Mouse (Mus musculus) CH12.LX (cell line): ENCODE results near the gene Pitpnm2. TPM values are rescaled to one million over a fixed set of nuclear protein-coding genes. Genes with fewer than 3 reads are reported as not detected.
A peak's percentile ranks its signal among the peaks of the same experiment; 100 is the strongest.

Experiments
- DNase-seq: peaks from one replicate; pipeline ENCODE4 v3.0.0-alpha.2; 2013; ENCODE audit errors: extremely low read depth
- H3K27ac ChIP-seq: 2 replicates; pipeline ENCODE4 v1.5.1; 2012; ENCODE audit warnings: low read depth, mild to moderate bottlenecking, control low read depth, moderate library complexity; ENCODE audit not compliant: insufficient read depth
- H3K27me3 ChIP-seq: replicated peaks from 2 replicates; pipeline ENCODE3; 2012; ENCODE audit warnings: inconsistent platforms
- H3K36me3 ChIP-seq, 2 experiments: replicated peaks in 1 of 2; 2 replicates each; pipeline versions ENCODE3 to v1.6.1; 2012; ENCODE audit warnings: inconsistent platforms in 1 of 2, low read length in 1 of 2, mild to moderate bottlenecking in 1 of 2, mixed read lengths in 1 of 2, moderate library complexity in 1 of 2; ENCODE audit not compliant: control insufficient read depth in 1 of 2, insufficient read depth in 1 of 2
- H3K4me1 ChIP-seq, 2 experiments: 2 replicates each; pipeline ENCODE4 v1.6.1; 2012; ENCODE audit warnings: inconsistent platforms in 1 of 2, moderate library complexity in 1 of 2; ENCODE audit not compliant: insufficient read depth in 2 of 2, control insufficient read depth in 1 of 2
- H3K4me2 ChIP-seq: 2 replicates; pipeline ENCODE4 v1.6.1; 2012; ENCODE audit warnings: low read depth, mild to moderate bottlenecking, control low read depth; ENCODE audit not compliant: poor library complexity, insufficient read depth, severe bottlenecking
- H3K4me3 ChIP-seq, 3 experiments: fragments of 150-350 bp in 1 of 3; sonication (generic) in 1 of 3; replicated peaks in 1 of 3; 2 replicates each; pipeline versions ENCODE3 to v1.5.1; 2011 to 2012; ENCODE audit warnings: low read depth in 2 of 3, low read length in 2 of 3, mild to moderate bottlenecking in 2 of 3, moderate library complexity in 2 of 3, control low read depth in 1 of 3, improper control_type of control experiment in 1 of 3, inconsistent platforms in 1 of 3, mixed read lengths in 1 of 3; ENCODE audit not compliant: poor library complexity in 1 of 3
- H3K79me2 ChIP-seq: replicated peaks from 2 replicates; pipeline ENCODE4 v1.6.1; 2012; ENCODE audit warnings: mild to moderate bottlenecking, moderate library complexity; ENCODE audit not compliant: control insufficient read depth, poor library complexity, insufficient read depth, severe bottlenecking; ENCODE audit errors: extremely low read depth
- H3K9ac ChIP-seq: 2 replicates; pipeline ENCODE4 v1.6.1; 2012; ENCODE audit warnings: low read depth, mild to moderate bottlenecking, control low read depth, moderate library complexity; ENCODE audit not compliant: insufficient read depth
- H3K9me3 ChIP-seq: replicated peaks from 2 replicates; pipeline ENCODE3; 2012; ENCODE audit warnings: low read length, inconsistent platforms, mixed read lengths
- E2F4 ChIP-seq: IDR thresholded peaks from 2 replicates; pipeline ENCODE4 v1.6.1; 2011; ENCODE audit warnings: low read depth, low read length, improper control_type of control experiment; ENCODE audit not compliant: insufficient replicate concordance
- ELF1 ChIP-seq: IDR thresholded peaks from 2 replicates; pipeline ENCODE4 v1.6.1; 2014; ENCODE audit warnings: low read depth, mild to moderate bottlenecking, inconsistent platforms, low read length, improper control_type of control experiment
- EP300 ChIP-seq: IDR thresholded peaks from 2 replicates; pipeline ENCODE4 v1.6.1; 2011; ENCODE audit warnings: low read length, improper control_type of control experiment
- ETS1 ChIP-seq: conservative IDR thresholded peaks from 2 replicates; pipeline ENCODE4 v1.6.1; 2012; ENCODE audit warnings: low read depth, mild to moderate bottlenecking, inconsistent platforms, low read length, improper control_type of control experiment, moderate library complexity
- JUN ChIP-seq: IDR thresholded peaks from 2 replicates; pipeline ENCODE4 v1.6.1; 2011; ENCODE audit warnings: low read depth, mild to moderate bottlenecking, low read length, improper control_type of control experiment, moderate library complexity; ENCODE audit not compliant: insufficient read depth
- JUND ChIP-seq: conservative IDR thresholded peaks from 2 replicates; pipeline ENCODE4 v1.6.1; 2011; ENCODE audit warnings: low read depth, low read length, improper control_type of control experiment
- KAT2A ChIP-seq: IDR thresholded peaks from 2 replicates; pipeline ENCODE4 v1.6.1; 2012; ENCODE audit warnings: low read length, improper control_type of control experiment, inconsistent platforms; ENCODE audit not compliant: insufficient replicate concordance
- MAFK ChIP-seq: IDR thresholded peaks from 2 replicates; pipeline ENCODE4 v1.6.1; 2011; ENCODE audit warnings: low read length, improper control_type of control experiment; ENCODE audit not compliant: insufficient replicate concordance
- MAZ ChIP-seq: IDR thresholded peaks from 2 replicates; pipeline ENCODE4 v1.6.1; 2012; ENCODE audit warnings: low read depth, mild to moderate bottlenecking, inconsistent platforms, low read length, improper control_type of control experiment, moderate library complexity
- MEF2A ChIP-seq: IDR thresholded peaks from 2 replicates; pipeline ENCODE4 v1.6.1; 2014; ENCODE audit warnings: low read depth, mild to moderate bottlenecking, inconsistent platforms, low read length, improper control_type of control experiment, borderline replicate concordance
- MXI1 ChIP-seq: IDR thresholded peaks from 2 replicates; pipeline ENCODE4 v1.6.1; 2011; ENCODE audit warnings: mild to moderate bottlenecking, low read depth, low read length, improper control_type of control experiment
- MYC ChIP-seq: IDR thresholded peaks from 2 replicates; pipeline ENCODE4 v1.6.1; 2011; ENCODE audit warnings: low read depth, mild to moderate bottlenecking, improper control_type of control experiment, low read length
- NRF1 ChIP-seq: IDR thresholded peaks from 2 replicates; pipeline ENCODE4 v1.6.1; 2014; ENCODE audit warnings: low read depth, mild to moderate bottlenecking, inconsistent platforms, low read length, improper control_type of control experiment, moderate library complexity
- PAX5 ChIP-seq: IDR thresholded peaks from 2 replicates; pipeline ENCODE4 v1.6.1; 2012; ENCODE audit warnings: low read length, inconsistent platforms, mixed read lengths
- USF1 ChIP-seq: IDR thresholded peaks from 2 replicates; pipeline ENCODE4 v1.6.1; 2014; ENCODE audit warnings: low read depth, mild to moderate bottlenecking, inconsistent platforms, low read length, improper control_type of control experiment
- dilution Hi-C: fragments of 300-500 bp; cut with MboI; formaldehyde crosslinking; loops from 2 replicates; pipeline ENCODE4 v1.14.3; 2020; ENCODE audit warnings: low sequenced_read_pairs; ENCODE audit not compliant: extremely low pct_unique_long_range_greater_than_20kb, extremely low pct_ligation_motif_present
- in situ Hi-C: fragments of 300-500 bp; cut with MboI; formaldehyde crosslinking; loops from 3 replicates; pipeline ENCODE4 v1.14.3; 2019; ENCODE audit warnings: low sequenced_read_pairs, low pct_ligation_motif_present, low pct_unique_long_range_greater_than_20kb, mixed read lengths
- polyA plus RNA-seq: library from polyadenylated mRNA; unstranded; fragments of >175 nt; gene quantifications from 2 replicates; pipeline ENCODE4 v1.2.1, GENCODE M21; 2012; ENCODE audit warnings: low read depth; ENCODE audit not compliant: insufficient read length
- total RNA-seq, 2 experiments: library from RNA; depleted of rRNA; stranded (reverse); fragments of 300-350 nt in 1 of 2; fragments of >200 nt in 1 of 2; gene quantifications; 2 replicates each; pipeline ENCODE4 v1.2.3; 2012 to 2014

Gene Pitpnm2
- total and polyA plus RNA-seq, 3 experiments = 1.0 to 11.9 (median 5.3) TPM

DNA sequence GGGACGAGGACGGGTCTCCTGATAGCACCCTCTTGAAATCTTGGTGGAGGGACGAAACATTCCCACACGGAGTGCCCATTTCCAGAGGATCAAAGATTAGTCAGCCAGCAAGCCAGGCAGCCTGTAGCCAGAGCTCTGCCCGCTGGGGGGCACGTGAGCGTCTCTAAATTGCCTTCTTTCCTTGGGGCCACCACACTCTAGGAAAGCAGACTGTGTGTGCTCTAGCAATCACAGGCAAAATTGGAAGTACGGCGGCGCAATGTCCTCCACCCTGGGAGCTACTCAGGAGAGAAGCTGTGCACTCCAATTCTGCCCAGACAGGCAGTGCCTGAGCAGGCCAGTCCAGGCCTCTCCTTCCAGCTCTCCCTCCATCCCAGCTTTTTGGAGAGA lies 63.1 kb downstream of the Pitpnm2 start:
- Histone ChIP-seq H3K9me3 (no peaks in the 10 kb centered on the region), H3K4me3 (no peak overlapping the region), H3K79me2 (no peaks in the 10 kb centered on the region), H3K4me2 (no peak overlapping the region), H3K36me3 (peaks cover 0 to 13% of the 10 kb centered on the region in 2 experiments), H3K4me1 (peaks cover 42 to 56% of the 10 kb centered on the region in 2 experiments), H3K27ac (no peak overlapping the region), H3K9ac (no peak overlapping the region), H3K27me3 (no peaks in the 10 kb centered on the region)
- dilution Hi-C loops = no loop called here
- DNase-seq = no peak
- in situ Hi-C loops = no loop called here
- TF ChIP-seq MEF2A (no peak), MYC (no peak), ELF1 (no peak), E2F4 (no peak), MAFK (no peak), KAT2A (no peak), JUN (no peak), EP300 (no peak), JUND (no peak), MXI1 (no peak), USF1 (no peak), ETS1 (no peak), MAZ (no peak)

DNA sequence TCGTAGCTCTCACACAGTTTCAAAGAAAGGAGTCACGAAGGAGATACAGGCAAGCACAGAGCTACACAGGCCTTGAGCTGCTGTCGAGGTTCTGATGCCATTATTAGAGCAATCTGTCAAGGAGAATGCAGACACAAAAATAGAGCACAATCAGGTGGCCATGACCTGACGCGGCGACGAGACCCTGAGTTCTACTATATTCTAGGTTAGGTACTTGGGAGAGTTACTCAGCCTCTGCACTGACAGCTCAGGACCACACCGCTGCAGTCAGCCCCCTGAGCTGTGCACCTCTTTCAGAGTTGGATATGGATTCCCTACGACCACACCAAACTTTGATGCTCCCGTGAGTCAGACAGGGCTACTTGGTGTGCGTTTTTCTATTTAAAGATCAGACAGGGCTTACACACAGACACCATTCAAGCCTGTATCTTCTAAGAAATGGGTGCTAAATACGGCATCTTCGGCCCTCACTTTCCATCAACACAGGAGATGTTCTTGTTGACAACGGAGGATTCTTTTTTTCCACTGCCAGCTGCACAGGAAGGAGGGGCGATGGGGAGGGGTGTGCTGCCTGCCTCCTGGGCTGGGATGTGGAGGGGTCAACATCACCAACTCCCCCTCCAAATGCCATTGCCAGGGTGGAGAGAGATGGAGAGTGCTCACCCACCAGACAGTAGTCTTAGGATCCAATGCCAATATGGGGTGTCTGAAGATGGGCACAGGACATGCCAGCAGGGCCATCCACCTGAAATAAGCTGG lies 63.7 kb downstream of the Pitpnm2 start:
- H3K4me1 ChIP-seq = peaks cover 39 to 51% of the 10 kb centered on the region in 2 experiments
- DNase-seq = no peak
- H3K9ac ChIP-seq = no peak overlapping the region
- dilution Hi-C loops = no loop called here
- peak; percentile 51; the same call in 1 of the 2 replicates for TF ChIP-seq MEF2A
- TF ChIP-seq NRF1 = no peak
- TF ChIP-seq PAX5 = no peak
- no peak overlapping the region for H3K27ac ChIP-seq
- H3K36me3 ChIP-seq = peaks cover 0 to 13% of the 10 kb centered on the region in 2 experiments
- no peaks in the 10 kb centered on the region for H3K79me2 ChIP-seq
- no peak overlapping the region for H3K4me3 ChIP-seq
- no peaks in the 10 kb centered on the region for H3K27me3 ChIP-seq
- in situ Hi-C loops = no loop called here
- no peaks in the 10 kb centered on the region for H3K9me3 ChIP-seq
- H3K4me2 ChIP-seq = peak overlapping the region; percentile 26
